Mouse (Mus musculus) liver, embryonic 11.5 days (tissue): ENCODE results near the gene Bdkrb1. TPM values are rescaled to one million over a fixed set of nuclear protein-coding genes. Genes with fewer than 3 reads are reported as not detected.
A peak's percentile ranks its signal among the peaks of the same experiment; 100 is the strongest.

Experiments
- ATAC-seq: fragments of 200-750 bp; cut with Nextera tagmentation; replicated peaks from 2 replicates; pipeline ENCODE4 v1.8.0; 2017; ENCODE audit warnings: moderate number of reproducible peaks, mild to moderate bottlenecking, moderate TSS enrichment, moderate library complexity; ENCODE audit not compliant: low FRiP score
- DNase-seq: peaks from one replicate; pipeline ENCODE4 v3.0.0-alpha.2; 2017; ENCODE audit warnings: low spot score
- H3K27ac ChIP-seq: fragments of 300-500 bp; sonication (generic); 2 replicates; pipeline ENCODE4 v1.5.1; 2014; ENCODE audit warnings: mild to moderate bottlenecking, low read depth, low read length, control low read depth
- H3K27me3 ChIP-seq: fragments of 300-500 bp; sonication (generic); replicated peaks from 2 replicates; pipeline ENCODE4 v1.6.1; 2014; ENCODE audit warnings: low read length, mixed read lengths; ENCODE audit not compliant: control insufficient read depth, insufficient read depth
- H3K36me3 ChIP-seq: fragments of 300-500 bp; sonication (generic); 2 replicates; pipeline ENCODE4 v1.6.1; 2014; ENCODE audit warnings: mild to moderate bottlenecking, low read length, moderate library complexity, mixed read lengths; ENCODE audit not compliant: control insufficient read depth, insufficient read depth
- H3K4me1 ChIP-seq: fragments of 300-500 bp; sonication (generic); replicated peaks from 2 replicates; pipeline ENCODE4 v1.6.1; 2014; ENCODE audit warnings: low read length, mixed read lengths; ENCODE audit not compliant: control insufficient read depth, insufficient read depth
- H3K4me2 ChIP-seq: fragments of 300-500 bp; sonication (generic); 2 replicates; pipeline ENCODE4 v1.6.1; 2014; ENCODE audit warnings: mild to moderate bottlenecking, control low read depth, moderate library complexity
- H3K4me3 ChIP-seq: fragments of 300-500 bp; sonication (generic); 2 replicates; pipeline ENCODE4 v1.5.1; 2014; ENCODE audit warnings: low read depth, low read length, control low read depth
- H3K9ac ChIP-seq: fragments of 300-500 bp; sonication (generic); 2 replicates; pipeline ENCODE4 v1.6.1; 2014; ENCODE audit warnings: low read depth, low read length, control low read depth
- H3K9me3 ChIP-seq: fragments of 300-500 bp; sonication (generic); 2 replicates; pipeline ENCODE4 v1.6.1; 2016; ENCODE audit warnings: low read length, inconsistent platforms, mixed read lengths; ENCODE audit not compliant: control insufficient read depth
- WGBS: fragments of 180-500 bp; shearing (Covaris S2); extraction: QIAGEN DNeasy Blood & Tissue Kit; methylation state at CpG from one replicate; pipeline ENCODE4 v1.1.7; 2014; 5-methylcytosine and 5-hydroxymethylcytosine counted together
- polyA plus RNA-seq: library from polyadenylated mRNA; unstranded; fragments of >200 nt; fragmentation: Nextera tagmentation; extraction: Ambion mirVana; gene quantifications from 2 replicates; pipeline ENCODE4 v1.2.1, GENCODE M21; 2014

Gene Bdkrb1
- polyA plus RNA-seq, result 0.31 and 0.37 TPM in 2 replicates

DNA sequence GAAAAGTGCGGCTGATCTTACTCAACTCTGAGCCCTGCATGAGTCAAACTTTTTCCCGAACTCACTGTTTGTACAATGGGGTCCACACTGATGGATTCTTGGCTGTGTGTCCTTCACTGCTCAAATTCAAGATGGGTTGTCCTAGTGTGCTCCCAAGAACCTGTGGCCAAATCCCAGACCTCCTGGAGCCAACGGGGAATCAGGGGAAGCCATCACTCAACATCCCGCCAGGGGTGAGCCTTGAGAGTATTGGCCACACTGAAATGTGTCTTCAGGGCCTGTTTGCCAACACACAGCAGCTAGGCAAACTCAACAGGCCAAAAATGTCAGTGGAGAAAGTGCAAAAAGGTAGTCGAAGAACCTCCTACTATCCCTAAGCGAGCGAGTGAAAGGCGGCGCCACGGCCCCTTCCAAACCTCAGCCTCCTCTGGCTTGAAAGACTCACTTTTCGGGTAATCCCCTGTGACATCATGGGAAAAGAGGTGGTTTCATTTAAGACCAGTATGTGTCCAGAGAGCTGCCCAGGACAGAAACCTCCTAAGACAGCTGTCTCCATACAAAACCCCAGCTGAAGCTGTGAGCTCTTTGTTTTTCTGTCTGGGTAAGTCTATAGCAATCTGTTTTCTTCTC is at the start of gene Bdkrb1:
TSS of gene Bdkrb1 (plus strand) at position 505 of the 630 bp plus-strand sequence.
- H3K36me3 ChIP-seq, result no peaks in the 10 kb centered on the region
- no peak for DNase-seq

DNA sequence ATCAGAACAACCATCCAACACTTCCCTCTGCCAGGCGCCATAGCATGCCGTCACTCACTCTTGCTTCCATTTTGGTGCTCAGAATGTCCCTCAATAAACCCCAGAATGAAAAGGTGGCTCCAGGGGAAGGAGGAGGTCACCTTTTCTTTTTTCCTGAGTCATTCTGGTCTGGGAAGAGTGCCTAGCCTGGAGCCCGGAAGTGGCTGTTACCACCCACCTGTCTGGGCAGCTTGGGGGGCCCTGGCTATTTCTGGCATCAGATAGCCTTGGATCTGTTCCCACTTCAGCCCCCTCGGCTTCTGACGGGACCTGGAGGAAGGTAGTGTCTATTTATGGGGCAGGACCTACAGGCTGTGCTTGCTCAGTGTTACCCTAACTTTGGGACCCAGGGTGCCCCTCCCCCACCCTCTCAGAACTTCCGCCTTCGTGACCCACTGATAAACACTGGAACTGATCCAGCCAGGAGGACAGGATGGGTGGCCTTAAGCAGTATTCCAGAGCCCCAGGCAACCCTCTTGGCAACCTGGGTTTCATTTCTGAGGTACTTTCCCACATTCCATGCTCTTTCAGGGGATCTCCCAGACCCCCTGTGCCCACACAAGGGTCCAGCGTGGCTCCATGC is 48.6 kb upstream of the Bdkrb1 start:
- H3K9ac ChIP-seq, result no peak overlapping the region
- no peaks in the 10 kb centered on the region for H3K4me1 ChIP-seq
- ATAC-seq (no peak), DNase-seq (no peak)
- WGBS, result 64% methylated on average over 8 of the region's 8 CpGs
- no peak overlapping the region for H3K4me2 ChIP-seq
- no peaks in the 10 kb centered on the region for H3K9me3 ChIP-seq
- no peaks in the 10 kb centered on the region for H3K36me3 ChIP-seq
- H3K27ac ChIP-seq, result no peak overlapping the region
- H3K27me3 ChIP-seq, result no peaks in the 10 kb centered on the region
- no peak overlapping the region for H3K4me3 ChIP-seq

More for the DNA sequence above, at the start of gene Bdkrb1:
- Histone ChIP-seq H3K4me3 (no peak within 1 kb of the TSS), H3K9ac (no peak within 1 kb of the TSS), H3K9me3 (no peaks in the 10 kb centered on the region), H3K27me3 (no peaks in the 10 kb centered on the region), H3K4me1 (no peaks in the 10 kb centered on the region), H3K4me2 (no peak within 1 kb of the TSS), H3K27ac (no peak within 1 kb of the TSS)
- WGBS, result 87% methylated on average over 11 of the region's 11 CpGs
- ATAC-seq, result no peak

DNA sequence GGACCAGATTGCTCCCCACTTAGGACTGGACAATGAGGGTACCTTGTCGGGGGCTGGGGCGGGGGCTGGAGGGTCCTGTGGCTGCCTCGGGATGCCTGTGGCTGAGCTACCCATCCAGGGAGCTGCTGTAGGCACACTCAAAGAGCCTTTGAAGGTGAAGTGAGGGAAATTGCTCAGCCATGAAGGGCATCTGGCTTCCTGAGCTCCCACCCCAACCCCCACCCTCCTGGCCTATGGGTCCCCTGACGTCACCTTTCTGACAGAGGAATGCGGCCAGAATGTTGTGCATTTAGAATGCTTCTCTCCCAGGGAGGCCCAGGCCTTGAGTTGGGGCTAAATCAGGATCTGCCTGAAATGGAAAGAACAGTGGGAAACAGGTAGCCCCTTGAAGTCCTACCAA is 47.7 kb upstream of the Bdkrb1 start:
- Histone ChIP-seq H3K4me2 (no peak overlapping the region), H3K27ac (no peak overlapping the region), H3K4me3 (no peak overlapping the region), H3K9ac (no peak overlapping the region), H3K4me1 (no peaks in the 10 kb centered on the region), H3K27me3 (no peaks in the 10 kb centered on the region), H3K9me3 (no peaks in the 10 kb centered on the region), H3K36me3 (no peaks in the 10 kb centered on the region)
- ATAC-seq (no peak), DNase-seq (no peak)
- 75% methylated on average over 5 of the region's 5 CpGs for WGBS

DNA sequence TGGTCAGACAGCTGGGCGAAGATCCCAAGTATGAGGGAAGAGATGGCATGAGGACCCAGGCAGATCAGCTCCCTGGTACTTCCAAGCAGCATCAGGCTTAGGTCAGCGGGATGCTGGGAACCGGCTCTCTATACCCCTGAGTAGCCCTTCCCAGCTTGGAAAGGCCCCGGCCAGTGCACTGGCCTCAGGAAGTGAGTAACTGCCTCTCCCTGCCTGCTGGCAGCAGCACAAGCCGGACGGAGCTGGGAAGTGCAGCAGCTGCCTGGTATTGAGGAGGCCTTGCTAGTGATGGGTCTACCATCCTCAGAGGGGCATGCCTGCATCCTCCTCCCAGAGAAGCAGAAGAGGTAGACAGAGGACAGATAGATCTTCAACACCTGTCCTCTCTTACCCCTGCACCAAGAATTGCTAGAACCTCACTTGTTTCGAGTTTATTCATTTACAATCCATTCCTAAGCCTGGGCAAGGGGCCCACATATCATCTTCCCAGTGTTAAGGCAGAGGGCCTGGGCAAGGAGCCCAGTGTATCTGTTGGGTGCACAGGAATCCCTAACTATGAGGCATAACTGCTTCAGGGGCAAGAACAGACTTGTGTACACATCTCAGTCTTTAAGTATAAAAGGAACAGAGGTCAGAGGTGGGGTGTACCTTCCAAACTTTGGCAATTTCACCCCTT is 45.5 kb upstream of the Bdkrb1 start:
- Histone ChIP-seq H3K4me2 (no peak overlapping the region), H3K9ac (no peak overlapping the region), H3K4me3 (no peak overlapping the region), H3K27ac (no peak overlapping the region), H3K27me3 (peaks cover 17% of the 10 kb centered on the region), H3K9me3 (no peaks in the 10 kb centered on the region), H3K4me1 (no peaks in the 10 kb centered on the region; the same call in 1 of the 2 replicates), H3K36me3 (no peaks in the 10 kb centered on the region)
- DNase-seq (no peak), ATAC-seq (no peak)
- WGBS, result 67% methylated on average over 7 of the region's 7 CpGs

DNA sequence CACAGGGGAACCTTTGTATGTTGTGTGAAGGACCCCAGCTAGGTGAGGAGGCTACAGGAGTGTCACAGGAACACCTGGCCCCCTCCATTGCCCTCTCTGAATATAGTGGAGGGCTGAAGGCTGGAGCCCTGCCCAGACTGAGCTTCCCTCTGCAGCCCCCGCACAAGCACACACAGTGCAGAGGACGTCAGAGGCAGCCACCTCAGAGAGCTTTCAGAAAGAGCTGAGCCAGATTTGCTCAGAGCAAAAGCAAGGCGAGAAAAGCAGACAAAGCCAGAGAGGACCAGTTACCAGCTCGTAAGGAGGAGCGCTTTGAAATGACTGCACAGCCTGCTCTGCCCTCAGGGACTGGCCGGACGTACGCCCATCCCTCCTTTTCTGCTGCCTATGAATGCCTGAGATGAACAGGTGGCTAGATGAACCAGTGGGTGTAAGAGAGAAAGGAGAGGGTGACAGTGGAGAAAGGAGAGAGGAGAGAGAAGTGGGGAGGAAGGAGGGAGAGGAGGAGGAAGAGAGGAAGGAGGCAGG is 41.8 kb upstream of the Bdkrb1 start:
- Histone ChIP-seq H3K4me1 (no peaks in the 10 kb centered on the region; the same call in 1 of the 2 replicates), H3K4me2 (no peak overlapping the region), H3K9ac (no peak overlapping the region), H3K36me3 (no peaks in the 10 kb centered on the region), H3K27ac (no peak overlapping the region), H3K4me3 (no peak overlapping the region), H3K9me3 (no peaks in the 10 kb centered on the region), H3K27me3 (peaks cover 50% of the 10 kb centered on the region)
- ATAC-seq (no peak), DNase-seq (no peak)
- 61% methylated on average over 8 of the region's 8 CpGs for WGBS

DNA sequence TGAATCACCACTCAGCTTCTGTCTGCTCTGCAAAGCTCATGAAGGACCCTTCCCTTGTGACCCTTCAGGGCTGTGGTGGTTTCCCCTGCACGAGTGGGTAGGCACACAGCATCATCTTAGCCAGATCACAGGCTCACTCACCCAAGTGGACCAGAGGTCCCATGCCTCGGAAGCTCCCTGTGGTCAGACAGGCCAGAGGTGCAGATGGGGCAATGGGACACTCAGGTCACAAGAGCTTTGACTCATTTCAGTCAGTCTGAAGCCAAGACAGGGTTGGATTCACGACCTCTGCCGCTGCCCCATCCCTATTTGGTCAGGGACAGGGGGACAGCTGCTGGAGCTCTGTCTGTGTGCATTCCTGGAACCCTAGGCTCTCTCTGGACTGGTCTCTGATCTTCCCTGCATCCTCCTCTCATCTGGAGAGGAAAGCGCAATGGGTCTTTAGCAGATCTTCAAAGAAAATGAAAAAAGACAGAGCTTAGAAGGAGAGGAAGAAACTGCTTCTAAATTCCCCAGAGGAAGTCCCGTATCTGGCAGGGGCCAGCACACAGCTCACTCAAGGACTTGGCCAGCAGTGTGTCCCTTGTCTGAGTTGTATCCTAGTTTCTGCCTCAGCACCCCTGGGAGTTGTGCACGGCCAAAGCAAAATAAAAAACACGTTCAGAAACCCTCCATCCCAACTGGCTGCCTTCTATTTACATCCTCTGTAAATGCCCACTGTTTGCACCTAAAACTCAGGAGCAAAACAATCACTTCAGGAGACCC is 40.6 kb upstream of the Bdkrb1 start:
- H3K27ac ChIP-seq, result no peak overlapping the region
- no peak overlapping the region for H3K4me3 ChIP-seq
- H3K27me3 ChIP-seq, result peaks cover 50% of the 10 kb centered on the region
- H3K4me2 ChIP-seq, result no peak overlapping the region; the same call in 1 of the 2 replicates
- DNase-seq (no peak), ATAC-seq (no peak)
- no peaks in the 10 kb centered on the region for H3K36me3 ChIP-seq
- no peak overlapping the region for H3K9ac ChIP-seq
- 34% methylated on average over 8 of the region's 8 CpGs for WGBS
- H3K9me3 ChIP-seq, result no peaks in the 10 kb centered on the region
- H3K4me1 ChIP-seq, result no peaks in the 10 kb centered on the region; the same call in 1 of the 2 replicates

DNA sequence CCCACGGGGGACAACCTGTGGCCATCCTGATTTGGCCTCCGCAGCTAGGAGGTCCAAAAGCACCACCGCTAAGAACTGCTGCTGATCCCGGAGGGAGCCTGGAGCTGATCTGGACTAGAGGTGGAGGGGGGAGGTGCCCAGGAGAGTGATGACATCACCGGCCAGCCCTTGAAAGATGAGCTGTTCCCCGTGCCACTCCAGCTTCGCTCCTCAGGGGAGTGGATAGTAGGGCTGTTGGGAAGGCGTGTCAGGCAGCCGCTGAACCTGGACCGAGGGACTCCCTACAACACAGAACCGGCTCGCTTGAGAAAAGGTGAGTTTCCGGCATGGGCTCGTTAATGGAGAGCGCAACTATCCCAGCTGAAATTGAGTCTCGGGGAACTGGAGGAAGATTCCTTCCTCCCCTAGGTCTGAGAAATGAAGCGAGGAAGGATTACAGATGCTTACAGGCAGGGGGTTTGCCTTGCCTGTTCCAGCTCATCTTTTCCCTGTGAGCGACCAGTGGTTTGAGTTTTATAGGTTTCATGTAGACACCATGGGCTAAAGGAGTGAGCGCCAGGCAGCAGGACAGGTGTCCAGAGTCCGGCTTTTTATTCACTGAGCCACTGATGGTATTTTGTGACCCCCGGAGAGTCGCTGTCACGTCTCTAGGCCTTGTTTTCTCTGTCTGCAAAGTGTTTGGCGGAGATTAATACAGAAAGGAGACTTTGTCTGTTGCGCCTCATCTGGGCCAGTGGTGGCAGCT is 39.8 kb upstream of the Bdkrb1 start, which contains the start of gene Bdkrb2:
TSS of gene Bdkrb2 (plus strand) at position 291 of the 745 bp plus-strand sequence.
- no peak for DNase-seq
- Histone ChIP-seq H3K4me2 (peak within 1 kb of the TSS; percentile 45), H3K9ac (no peak within 1 kb of the TSS), H3K36me3 (no peaks in the 10 kb centered on the region), H3K27me3 (peaks cover 50% of the 10 kb centered on the region), H3K4me1 (no peaks in the 10 kb centered on the region; the same call in 1 of the 2 replicates), H3K27ac (no peak within 1 kb of the TSS), H3K4me3 (peak within 1 kb of the TSS; percentile 25), H3K9me3 (no peaks in the 10 kb centered on the region)
- 8% methylated on average over 25 of the region's 25 CpGs for WGBS
- ATAC-seq, result peak; percentile 54; the same call in 1 of the 2 replicates
